Comparison of ENCODE assay signal across 11 mouse cellular contexts in the genomic region with DNA sequence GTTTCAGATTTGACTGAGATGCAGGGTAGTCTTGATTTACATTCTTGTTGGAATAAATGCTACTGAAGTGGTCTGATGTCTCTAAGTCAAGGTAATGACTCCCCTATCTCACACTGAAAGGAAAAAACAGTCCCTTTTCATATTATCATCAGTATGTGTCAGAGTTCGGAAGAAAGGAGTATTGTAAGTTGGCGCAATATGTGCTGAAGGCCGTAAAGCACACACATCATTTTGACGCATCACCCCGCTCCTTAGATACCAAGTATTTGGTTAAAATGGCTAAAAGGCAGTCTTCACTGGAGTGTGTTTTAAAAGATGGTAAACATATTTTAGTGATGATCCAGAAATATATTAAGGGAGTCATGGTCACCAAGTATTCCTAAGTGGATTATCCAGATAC. TPM values are rescaled to one million over a fixed set of nuclear protein-coding genes. Genes with fewer than 3 reads are reported as not detected.
A peak's percentile ranks its signal among the peaks of the same experiment; 100 is the strongest.
DNase-seq lines count a peak whose midpoint lies in the region; ATAC-seq lines count a peak whose summit lies in the region.
"Had no signal": no experiment of that assay in that cellular context is flagged by ENCODE, and none has a peak within 500 bp of the region (broad histone marks: within the 10 kb centered on the region; RNA-seq: fewer than 3 reads in every experiment).

No protein-coding gene starts in this region.

- intact Hi-C loops in heart, postnatal 10 days (cut with DNase I) = no loop called here

- no peaks in the 10 kb centered on the region for H3K9me3 ChIP-seq in heart, embryonic 15.5 days (replicated peaks)
- H3K9me3 ChIP-seq in embryonic facial prominence, embryonic 12.5 days = no peaks in the 10 kb centered on the region
- H3K9me3 ChIP-seq in hindbrain, embryonic 14.5 days (ENCODE audit: control insufficient read depth, low read length) = no peaks in the 10 kb centered on the region
- no peaks in the 10 kb centered on the region for H3K9me3 ChIP-seq in midbrain, embryonic 10.5 days (replicated peaks)

- 70% methylated on average over 5 of the region's 5 CpGs for WGBS in heart, embryonic 15.5 days
- 89% methylated on average over 5 of the region's 5 CpGs for WGBS in embryonic facial prominence, embryonic 12.5 days
- WGBS in hindbrain, embryonic 14.5 days = 56% methylated on average over 5 of the region's 5 CpGs
- 90% methylated on average over 5 of the region's 5 CpGs for WGBS in midbrain, embryonic 10.5 days

- H3K4me1 ChIP-seq in heart, embryonic 15.5 days (replicated peaks) = peaks cover 5% of the 10 kb centered on the region
- no peaks in the 10 kb centered on the region for H3K4me1 ChIP-seq in embryonic facial prominence, embryonic 12.5 days
- peaks cover 11% of the 10 kb centered on the region for H3K4me1 ChIP-seq in hindbrain, embryonic 14.5 days (replicated peaks; ENCODE audit: control insufficient read depth, insufficient read depth, low read length)
- H3K4me1 ChIP-seq in midbrain, embryonic 10.5 days = peaks cover 15% of the 10 kb centered on the region

- no peak overlapping the region for H3K27ac ChIP-seq in heart, embryonic 15.5 days
- H3K27ac ChIP-seq in embryonic facial prominence, embryonic 12.5 days = no peak overlapping the region
- peak overlapping the region; percentile 90 for H3K27ac ChIP-seq in hindbrain, embryonic 14.5 days
- H3K27ac ChIP-seq in midbrain, embryonic 10.5 days (replicated peaks) = peak overlapping the region; percentile 85

- H3K36me3 ChIP-seq in heart, embryonic 15.5 days = no peaks in the 10 kb centered on the region
- H3K36me3 ChIP-seq in embryonic facial prominence, embryonic 12.5 days = no peaks in the 10 kb centered on the region
- H3K36me3 ChIP-seq in hindbrain, embryonic 14.5 days (replicated peaks; ENCODE audit: control insufficient read depth, insufficient read depth) = no peaks in the 10 kb centered on the region
- H3K36me3 ChIP-seq in midbrain, embryonic 10.5 days = no peaks in the 10 kb centered on the region

- no peak for DNase-seq in heart, postnatal 10 days
- no peak for DNase-seq in hindbrain, embryonic 14.5 days (ENCODE audit: low spot score)
- DNase-seq in midbrain, embryonic 10.5 days (ENCODE audit: low spot score) = no peak
- no peak for DNase-seq in thymus, postnatal 25 days
- DNase-seq in cerebellum, postnatal 25 days = no peak
- no peak for DNase-seq in urinary bladder, postnatal 14 days (ENCODE audit: low spot score)

- peak overlapping the region; percentile 19; the same call in 1 of the 2 replicates for H3K4me3 ChIP-seq in heart, embryonic 15.5 days
- no peak overlapping the region for H3K4me3 ChIP-seq in embryonic facial prominence, embryonic 12.5 days
- H3K4me3 ChIP-seq in hindbrain, embryonic 14.5 days (replicated peaks; ENCODE audit: low read length) = peak overlapping the region; percentile 16; the same call in 1 of the 2 replicates
- H3K4me3 ChIP-seq in midbrain, embryonic 10.5 days = peak overlapping the region; percentile 41
- H3K4me3 ChIP-seq: erythroblast, embryonic 14.5 days; myocyte had no signal

- H3K27me3 ChIP-seq in heart, embryonic 15.5 days = no peaks in the 10 kb centered on the region
- H3K27me3 ChIP-seq in embryonic facial prominence, embryonic 12.5 days = no peaks in the 10 kb centered on the region
- H3K27me3 ChIP-seq in hindbrain, embryonic 14.5 days (ENCODE audit: control insufficient read depth, insufficient read depth, low read length) = no peaks in the 10 kb centered on the region
- H3K27me3 ChIP-seq in midbrain, embryonic 10.5 days (ENCODE audit: low read depth, poor library complexity, severe bottlenecking) = no peaks in the 10 kb centered on the region

- peak overlapping the region; percentile 55 for H3K4me2 ChIP-seq in heart, embryonic 15.5 days
- H3K4me2 ChIP-seq in embryonic facial prominence, embryonic 12.5 days (replicated peaks) = peak overlapping the region; percentile 40
- H3K4me2 ChIP-seq in hindbrain, embryonic 14.5 days (replicated peaks) = peak overlapping the region; percentile 47

- no peak overlapping the region for H3K9ac ChIP-seq in heart, embryonic 15.5 days
- 0 out of 2 replicates have a peak overlapping the region, but pooled peaks have one; percentile 27 for H3K9ac ChIP-seq in embryonic facial prominence, embryonic 12.5 days
- H3K9ac ChIP-seq in hindbrain, embryonic 14.5 days = peak overlapping the region; percentile 59

- no peak for ATAC-seq in heart, embryonic 15.5 days (replicated peaks; ENCODE audit: insufficient number of reproducible peaks, insufficient read depth, low FRiP score, low read depth)
- ATAC-seq in embryonic facial prominence, embryonic 12.5 days (ENCODE audit: insufficient number of reproducible peaks, insufficient read depth, low FRiP score, low TSS enrichment) = no peak
- peak; percentile 24; the same call in 1 of the 2 replicates for ATAC-seq in hindbrain, embryonic 14.5 days (ENCODE audit: low FRiP score)

RNA-seq across cellular contexts. Expression of a gene that starts 10.9 kb away (rescaled TPM):
- not detected in 2 replicates for polyA plus RNA-seq in heart, embryonic 15.5 days (2015; fragmentation: Nextera tagmentation; extraction: Ambion mirVana)
- not detected for total RNA-seq in heart, postnatal 10 days (2021)
- polyA plus RNA-seq in embryonic facial prominence, embryonic 12.5 days (2016; fragmentation: Nextera tagmentation; extraction: Ambion mirVana) = 0.50 and 0.55 TPM in 2 replicates
- polyA plus RNA-seq in hindbrain, embryonic 14.5 days (2014; fragmentation: Nextera tagmentation; extraction: Ambion mirVana) = 0.55 TPM in 1 of 2 replicates, not detected in the other
- polyA plus RNA-seq in midbrain, embryonic 10.5 days (2016; fragmentation: Nextera tagmentation; extraction: Ambion mirVana) = 0.06 and 0.22 TPM in 2 replicates
- polyA plus RNA-seq: erythroblast, embryonic 14.5 days; liver, adult 2 months; myocyte had no signal

Comparison
In these comparisons a context has a peak if more than half of its experiments do, and no peak if none do; other contexts are left out.
1. H3K27ac ChIP-seq: peak in hindbrain, embryonic 14.5 days (single experiment) and midbrain, embryonic 10.5 days (single experiment); none in heart, embryonic 15.5 days (single experiment) and embryonic facial prominence, embryonic 12.5 days (single experiment).
2. Peak in every context shown above with its lines, with median percentiles within 50 percentile points of each other: H3K4me2 ChIP-seq.